Mouse (Mus musculus): ENCODE measurements at regions not wholly inside any gene's neighbourhood (a gene's known extent, or its start where the extent isn't known, plus 50 kb on each side); places are given as distances from the start of the nearest gene placed in this dataset.
A peak's percentile ranks its signal among the peaks of the same experiment; 100 is the strongest.
"Not testable (repeated sequence)": the region's sequence is repeated elsewhere in the genome, so short reads cannot be mapped to it uniquely, and the experiment has no call there.

- not testable (repeated sequence) for ATAC-seq
These were observed 200.8 kb downstream of the Gm21738 start for GRCm38 (mm10) chr14:19217916-19218315.

GRCm38 (mm10) chr14:19208507-19208906, 210.2 kb downstream of the Gm21738 start:
- ATAC-seq, result no peak

GRCm38 (mm10) chr14:19180203-19180602, 238.5 kb downstream of the Gm21738 start:
- ATAC-seq, result not testable (repeated sequence)

GRCm38 (mm10) chr14:19178060-19178459, 240.7 kb downstream of the Gm21738 start:
- ATAC-seq, result not testable (repeated sequence)

GRCm38 (mm10) chr14:19175288-19175687, 243.4 kb downstream of the Gm21738 start:
- peak; percentile 40 for ATAC-seq

- not testable (repeated sequence) for ATAC-seq
These were observed 248.3 kb downstream of the Gm21738 start for GRCm38 (mm10) chr14:19170300-19171022.

GRCm38 (mm10) chr14:19166821-19167220, 251.9 kb downstream of the Gm21738 start:
- no peak for ATAC-seq

GRCm38 (mm10) chr14:19139875-19140274, 245.8 kb upstream of the Ube2e2 start:
- not testable (repeated sequence) for ATAC-seq

GRCm38 (mm10) chr14:19131532-19131931, 237.5 kb upstream of the Ube2e2 start:
- ATAC-seq, result no peak

Measured in activated CD4-positive, CD25-positive, alpha-beta regulatory T cell, adult 4 months (primary cell).